Mouse (Mus musculus): Measurements from ENCODE around the gene Gm42372. TPM values are rescaled to one million over a fixed set of nuclear protein-coding genes. Genes with fewer than 3 reads are reported as not detected.
A peak's percentile ranks its signal among the peaks of the same experiment; 100 is the strongest.

The Gm42372 gene
- polyA plus RNA-seq, 1 experiment from 2014 or later, result 1.6 TPM

DNA sequence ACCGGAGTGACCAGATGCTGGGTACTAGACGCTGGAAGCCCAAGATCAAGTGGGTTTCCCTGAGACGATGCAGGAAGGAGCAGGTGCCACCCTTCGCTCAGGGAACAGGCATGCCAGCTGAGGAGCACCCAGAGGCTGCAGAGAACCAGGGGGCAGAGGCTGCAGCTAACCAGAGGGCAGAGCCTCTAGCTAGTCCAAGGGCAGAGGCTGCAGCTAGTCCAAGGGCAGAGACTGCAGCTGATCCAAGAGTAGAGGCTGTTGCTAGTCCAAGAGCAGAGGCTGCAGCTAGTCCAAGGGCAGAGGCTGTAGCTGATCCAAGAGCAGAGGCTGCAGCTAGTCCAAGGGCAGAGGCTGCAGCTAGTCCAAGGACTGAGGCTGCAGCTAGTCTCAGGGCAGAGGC, 12.5 kb downstream of the Gm42372 start:
- peak overlapping the region; percentile 73 for H3K4me2 ChIP-seq
- H3K9ac ChIP-seq (ENCODE audit: low read length), result peak overlapping the region; percentile 82; the same call in 1 of the 2 replicates
- H3K27ac ChIP-seq (ENCODE audit: low read depth, low read length), result no peak overlapping the region
- no peak for DNase-seq (ENCODE audit: low spot score, missing footprints)
- H3K36me3 ChIP-seq (ENCODE audit: control insufficient read depth, insufficient read depth, low read length), result peaks cover 5% of the 10 kb centered on the region; the same call in 1 of the 2 replicates
- WGBS, result 94% methylated on average over 4 of the region's 4 CpGs
- peak overlapping the region; percentile 46; the same call in 1 of the 2 replicates for H3K4me3 ChIP-seq (ENCODE audit: low read depth, low read length)
- no peaks in the 10 kb centered on the region for H3K9me3 ChIP-seq (ENCODE audit: control insufficient read depth, low read length)
- H3K4me1 ChIP-seq (ENCODE audit: control insufficient read depth, insufficient read depth, low read length), result peaks cover 37% of the 10 kb centered on the region
- H3K27me3 ChIP-seq (ENCODE audit: control insufficient read depth, insufficient read depth, low read length), result no peaks in the 10 kb centered on the region
- ATAC-seq (ENCODE audit: low FRiP score), result no peak

GRCm38 (mm10) chr7:16999233-16999632, 16.3 kb downstream of the Gm42372 start:
- DNase-seq (ENCODE audit: low spot score, missing footprints) (no peak), ATAC-seq (ENCODE audit: low FRiP score) (no peak; the same call in 1 of the 2 replicates)
- Histone ChIP-seq H3K27me3 (ENCODE audit: control insufficient read depth, insufficient read depth, low read length) (no peaks in the 10 kb centered on the region), H3K4me3 (ENCODE audit: low read depth, low read length) (no peak overlapping the region), H3K27ac (ENCODE audit: low read depth, low read length) (no peak overlapping the region), H3K9me3 (ENCODE audit: control insufficient read depth, low read length) (no peaks in the 10 kb centered on the region), H3K36me3 (ENCODE audit: control insufficient read depth, insufficient read depth, low read length) (peaks cover 8% of the 10 kb centered on the region; the same call in 1 of the 2 replicates), H3K4me2 (no peak overlapping the region), H3K9ac (ENCODE audit: low read length) (no peak overlapping the region), H3K4me1 (ENCODE audit: control insufficient read depth, insufficient read depth, low read length) (peaks cover 17% of the 10 kb centered on the region)
- WGBS, result 70% methylated on average over 4 of the region's 4 CpGs

- WGBS, result 25% methylated on average over 4 of the region's 4 CpGs
- H3K4me1 ChIP-seq (ENCODE audit: control insufficient read depth, insufficient read depth, low read length), result peaks cover 13% of the 10 kb centered on the region
- H3K9me3 ChIP-seq (ENCODE audit: control insufficient read depth, low read length), result no peaks in the 10 kb centered on the region
- H3K27me3 ChIP-seq (ENCODE audit: control insufficient read depth, insufficient read depth, low read length), result no peaks in the 10 kb centered on the region
- DNase-seq (ENCODE audit: low spot score, missing footprints) (peak; percentile 99), ATAC-seq (ENCODE audit: low FRiP score) (peak; percentile 28)
- no peak overlapping the region for H3K9ac ChIP-seq (ENCODE audit: low read length)
- H3K36me3 ChIP-seq (ENCODE audit: control insufficient read depth, insufficient read depth, low read length), result peaks cover 11% of the 10 kb centered on the region
- H3K4me2 ChIP-seq, result no peak overlapping the region
- no peak overlapping the region for H3K27ac ChIP-seq (ENCODE audit: low read depth, low read length)
- H3K4me3 ChIP-seq (ENCODE audit: low read depth, low read length), result no peak overlapping the region
Observed at GRCm38 (mm10) chr7:16999650-17000049, 16.8 kb downstream of the Gm42372 start.

DNA sequence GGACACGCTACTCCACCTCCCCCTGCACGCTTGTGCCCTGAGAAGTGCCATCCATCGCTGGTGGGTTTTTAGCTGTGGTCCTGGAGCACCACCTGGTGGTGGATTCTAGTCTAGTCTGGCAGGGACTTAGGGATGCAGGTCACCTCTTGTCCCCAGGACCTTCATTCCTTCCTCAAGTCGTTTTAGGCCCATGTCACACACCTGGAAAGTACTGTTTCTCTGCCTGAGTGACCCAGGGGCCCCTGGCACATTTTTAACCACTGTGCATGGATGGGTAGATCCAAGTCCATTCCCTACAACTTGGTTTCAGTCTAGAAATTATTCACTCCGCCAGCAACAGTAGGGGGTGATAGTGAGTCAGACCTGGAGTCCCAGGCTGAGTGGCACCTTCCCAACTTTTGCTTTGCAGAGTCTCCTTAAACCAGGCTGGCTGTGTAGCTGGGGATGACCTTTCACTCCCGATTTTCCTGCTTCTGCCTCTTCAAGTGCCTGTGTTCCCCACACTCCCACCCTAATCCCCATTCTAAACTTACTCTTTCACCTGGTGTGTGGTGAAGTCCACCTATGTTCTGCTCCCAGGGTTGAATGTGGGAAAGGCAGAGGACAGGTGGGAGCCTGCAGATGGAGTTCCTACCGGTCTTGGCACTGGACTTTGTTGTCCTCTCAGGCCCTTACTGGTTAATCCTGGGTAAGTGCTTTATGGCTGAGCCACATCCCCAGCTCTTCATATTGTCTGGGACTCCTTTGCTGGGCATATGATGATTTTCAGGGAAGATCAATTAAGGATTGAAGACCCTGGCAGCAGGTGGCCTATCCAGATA, 19.7 kb downstream of the Gm42372 start:
- Histone ChIP-seq H3K9me3 (ENCODE audit: control insufficient read depth, low read length) (no peaks in the 10 kb centered on the region), H3K9ac (ENCODE audit: low read length) (no peak overlapping the region), H3K27ac (ENCODE audit: low read depth, low read length) (no peak overlapping the region), H3K4me2 (no peak overlapping the region), H3K27me3 (ENCODE audit: control insufficient read depth, insufficient read depth, low read length) (no peaks in the 10 kb centered on the region), H3K4me1 (ENCODE audit: control insufficient read depth, insufficient read depth, low read length) (no peaks in the 10 kb centered on the region), H3K36me3 (ENCODE audit: control insufficient read depth, insufficient read depth, low read length) (peaks cover 25% of the 10 kb centered on the region), H3K4me3 (ENCODE audit: low read depth, low read length) (no peak overlapping the region)
- 16% methylated on average over 7 of the region's 7 CpGs for WGBS
- DNase-seq (ENCODE audit: low spot score, missing footprints) (peak; percentile 99), ATAC-seq (ENCODE audit: low FRiP score) (peak; percentile 73)

DNA sequence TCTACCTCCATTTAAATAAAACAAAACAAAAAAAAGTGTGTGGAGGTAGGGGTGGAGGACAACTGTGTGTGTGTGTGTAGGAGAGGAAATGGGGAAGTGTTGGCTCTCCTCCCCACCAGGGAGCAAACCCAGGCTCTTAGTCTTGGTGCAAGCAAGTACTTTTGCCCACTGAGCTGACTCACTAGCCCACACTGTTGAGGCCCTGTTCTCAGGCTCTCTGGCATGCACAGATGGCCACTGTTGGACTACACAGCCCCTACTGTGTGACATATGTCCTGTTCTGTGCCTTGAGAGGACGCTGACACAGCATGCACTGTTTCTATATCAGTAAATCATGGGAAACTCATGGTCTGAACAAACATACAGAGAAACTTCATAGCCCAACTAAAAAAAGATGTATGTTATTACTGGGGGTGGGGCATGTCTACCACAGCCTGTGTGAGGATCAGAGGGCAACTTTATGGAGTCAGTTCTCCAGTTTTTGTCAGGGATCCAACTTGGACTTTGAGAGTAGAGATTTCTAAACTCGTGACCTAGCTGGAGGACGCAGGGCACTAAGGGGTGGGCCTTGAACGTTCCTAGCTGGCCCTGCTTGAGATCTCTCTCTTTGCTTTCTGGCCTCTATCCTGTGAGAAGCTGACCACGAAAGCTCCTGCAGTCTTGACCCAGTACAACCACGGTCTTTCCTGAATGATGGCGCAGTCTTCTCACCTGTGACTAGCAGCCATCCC, 20.5 kb downstream of the Gm42372 start:
- no peak for ATAC-seq (ENCODE audit: low FRiP score)
- no peak for DNase-seq (ENCODE audit: low spot score, missing footprints)
- no peak overlapping the region for H3K27ac ChIP-seq (ENCODE audit: low read depth, low read length)
- H3K4me2 ChIP-seq, result no peak overlapping the region
- no peaks in the 10 kb centered on the region for H3K4me1 ChIP-seq (ENCODE audit: control insufficient read depth, insufficient read depth, low read length)
- H3K4me3 ChIP-seq (ENCODE audit: low read depth, low read length), result no peak overlapping the region
- H3K36me3 ChIP-seq (ENCODE audit: control insufficient read depth, insufficient read depth, low read length), result peaks cover 27% of the 10 kb centered on the region
- no peaks in the 10 kb centered on the region for H3K9me3 ChIP-seq (ENCODE audit: control insufficient read depth, low read length)
- H3K9ac ChIP-seq (ENCODE audit: low read length), result no peak overlapping the region
- H3K27me3 ChIP-seq (ENCODE audit: control insufficient read depth, insufficient read depth, low read length), result no peaks in the 10 kb centered on the region
- 80% methylated on average over 7 of the region's 7 CpGs for WGBS

GRCm38 (mm10) chr7:17004716-17005115, 21.8 kb downstream of the Gm42372 start:
- Histone ChIP-seq H3K4me2 (no peak overlapping the region), H3K4me1 (ENCODE audit: control insufficient read depth, insufficient read depth, low read length) (no peaks in the 10 kb centered on the region), H3K9me3 (ENCODE audit: control insufficient read depth, low read length) (no peaks in the 10 kb centered on the region), H3K36me3 (ENCODE audit: control insufficient read depth, insufficient read depth, low read length) (peaks cover 30% of the 10 kb centered on the region), H3K27ac (ENCODE audit: low read depth, low read length) (no peak overlapping the region), H3K27me3 (ENCODE audit: control insufficient read depth, insufficient read depth, low read length) (no peaks in the 10 kb centered on the region), H3K4me3 (ENCODE audit: low read depth, low read length) (no peak overlapping the region), H3K9ac (ENCODE audit: low read length) (no peak overlapping the region)
- ATAC-seq (ENCODE audit: low FRiP score) (no peak), DNase-seq (ENCODE audit: low spot score, missing footprints) (no peak)
- 91% methylated on average over 7 of the region's 7 CpGs for WGBS

- H3K9ac ChIP-seq (ENCODE audit: low read length), result no peak overlapping the region
- no peak overlapping the region for H3K4me3 ChIP-seq (ENCODE audit: low read depth, low read length)
- H3K9me3 ChIP-seq (ENCODE audit: control insufficient read depth, low read length), result no peaks in the 10 kb centered on the region
- H3K4me1 ChIP-seq (ENCODE audit: control insufficient read depth, insufficient read depth, low read length), result no peaks in the 10 kb centered on the region
- ATAC-seq (ENCODE audit: low FRiP score) (no peak), DNase-seq (ENCODE audit: low spot score, missing footprints) (no peak)
- WGBS, result 88% methylated on average over 4 of the region's 4 CpGs
- H3K27ac ChIP-seq (ENCODE audit: low read depth, low read length), result no peak overlapping the region
- H3K36me3 ChIP-seq (ENCODE audit: control insufficient read depth, insufficient read depth, low read length), result peaks cover 43% of the 10 kb centered on the region
- H3K27me3 ChIP-seq (ENCODE audit: control insufficient read depth, insufficient read depth, low read length), result no peaks in the 10 kb centered on the region
- no peak overlapping the region for H3K4me2 ChIP-seq
Observed at GRCm38 (mm10) chr7:17007300-17007699, 24.4 kb downstream of the Gm42372 start.

DNA sequence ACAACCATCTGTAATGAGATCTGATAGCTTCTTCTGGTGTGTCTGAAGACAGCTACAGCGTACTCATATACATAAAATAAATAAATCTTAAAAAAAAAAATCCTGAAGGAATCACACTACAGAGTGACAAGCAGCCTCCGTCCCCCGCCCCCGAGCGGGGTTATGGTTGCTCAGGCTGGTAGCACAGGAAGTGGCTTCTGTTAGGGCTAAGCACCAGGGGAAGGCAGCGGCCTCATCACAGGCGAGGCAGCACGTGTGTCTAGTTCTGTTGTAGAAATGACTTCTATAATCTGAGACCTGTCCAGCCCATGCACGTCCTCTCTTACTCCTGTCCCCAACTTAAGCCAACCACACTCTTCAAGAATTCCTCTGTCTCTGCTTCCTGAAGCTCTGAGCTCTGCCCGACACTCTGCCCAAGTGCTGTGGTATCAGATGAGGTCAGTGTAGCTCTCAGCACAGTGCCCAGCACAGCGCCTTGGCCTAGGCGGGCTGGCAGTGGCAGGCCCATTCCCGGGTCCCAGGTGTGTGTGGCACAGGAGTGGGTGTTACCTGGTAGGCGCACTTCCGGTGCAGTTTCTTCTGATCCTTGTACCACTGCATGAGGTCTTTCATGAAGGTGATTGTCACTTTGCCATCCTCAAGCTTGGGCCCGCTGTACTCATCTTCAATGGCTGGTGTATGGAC, 26.6 kb downstream of the Gm42372 start:
- Histone ChIP-seq H3K4me2 (no peak overlapping the region), H3K27me3 (ENCODE audit: control insufficient read depth, insufficient read depth, low read length) (no peaks in the 10 kb centered on the region), H3K36me3 (ENCODE audit: control insufficient read depth, insufficient read depth, low read length) (peaks cover 59% of the 10 kb centered on the region), H3K9ac (ENCODE audit: low read length) (no peak overlapping the region), H3K4me1 (ENCODE audit: control insufficient read depth, insufficient read depth, low read length) (no peaks in the 10 kb centered on the region), H3K9me3 (ENCODE audit: control insufficient read depth, low read length) (no peaks in the 10 kb centered on the region), H3K4me3 (ENCODE audit: low read depth, low read length) (no peak overlapping the region), H3K27ac (ENCODE audit: low read depth, low read length) (no peak overlapping the region)
- 94% methylated on average over 16 of the region's 16 CpGs for WGBS
- ATAC-seq (ENCODE audit: low FRiP score), result no peak
- no peak for DNase-seq (ENCODE audit: low spot score, missing footprints)

DNA sequence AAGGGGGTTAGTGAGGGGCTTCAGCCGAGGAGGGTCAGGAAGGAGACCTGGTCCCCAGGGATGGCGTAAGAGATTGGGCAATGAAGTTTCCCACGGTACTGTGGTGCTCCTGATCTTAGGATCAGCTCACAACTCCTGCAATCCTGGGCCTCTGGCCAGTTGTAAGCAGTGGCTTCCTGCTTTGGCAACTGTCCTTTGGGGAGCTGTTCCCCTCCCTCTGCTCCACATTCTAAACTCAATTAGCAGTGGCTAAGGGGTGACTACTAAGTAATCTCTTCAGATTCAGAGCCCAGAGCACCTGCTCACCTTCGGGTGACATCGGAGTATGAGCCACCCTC, 27.1 kb downstream of the Gm42372 start:
- H3K27me3 ChIP-seq (ENCODE audit: control insufficient read depth, insufficient read depth, low read length), result no peaks in the 10 kb centered on the region
- H3K27ac ChIP-seq (ENCODE audit: low read depth, low read length), result no peak overlapping the region
- no peaks in the 10 kb centered on the region for H3K9me3 ChIP-seq (ENCODE audit: control insufficient read depth, low read length)
- H3K4me3 ChIP-seq (ENCODE audit: low read depth, low read length), result no peak overlapping the region
- no peak overlapping the region for H3K4me2 ChIP-seq
- WGBS, result 95% methylated on average over 5 of the region's 5 CpGs
- DNase-seq (ENCODE audit: low spot score, missing footprints) (no peak), ATAC-seq (ENCODE audit: low FRiP score) (no peak)
- no peaks in the 10 kb centered on the region for H3K4me1 ChIP-seq (ENCODE audit: control insufficient read depth, insufficient read depth, low read length)
- peaks cover 59% of the 10 kb centered on the region for H3K36me3 ChIP-seq (ENCODE audit: control insufficient read depth, insufficient read depth, low read length)
- H3K9ac ChIP-seq (ENCODE audit: low read length), result no peak overlapping the region
